Mouse (Mus musculus) layer of hippocampus, adult 9-10 months (tissue): ENCODE data around the gene Spsb1.

Source experiments
- DNase-seq: peaks from one replicate; pipeline ENCODE4 v3.0.0; 2022; ENCODE audit warnings: low spot score

The Spsb1 gene

DNA sequence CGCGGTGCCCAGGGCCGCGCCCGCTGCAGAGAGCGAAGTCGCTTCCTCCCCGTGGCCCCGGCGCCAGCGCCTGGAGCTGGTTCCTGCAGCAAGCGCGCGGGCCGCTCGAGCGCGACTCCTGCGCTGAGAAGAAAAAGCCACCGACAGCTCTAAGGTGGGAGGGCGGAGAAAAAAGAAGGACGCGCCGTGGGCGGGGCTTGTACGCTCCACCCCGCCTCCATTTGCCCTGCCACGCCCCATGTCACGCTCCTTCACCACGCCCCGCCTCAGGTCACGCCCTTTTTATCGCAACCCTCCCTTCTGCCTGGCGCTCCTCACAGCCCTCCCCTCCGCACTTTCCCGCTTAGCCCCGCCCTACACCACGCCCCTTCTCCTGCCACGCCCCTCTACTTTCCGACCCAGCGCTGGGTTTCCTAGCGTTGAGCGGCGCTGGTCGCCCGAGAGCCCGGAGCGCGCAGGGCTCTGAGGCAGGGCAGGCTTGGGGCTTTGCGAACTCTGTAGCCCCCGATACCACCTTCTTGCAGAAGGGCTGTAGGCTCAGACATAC is at the start of gene Spsb1:
TSS of gene Spsb1 (minus strand) at position 151 of the 547 bp plus-strand sequence.
- DNase-seq = peak; percentile 92

DNA sequence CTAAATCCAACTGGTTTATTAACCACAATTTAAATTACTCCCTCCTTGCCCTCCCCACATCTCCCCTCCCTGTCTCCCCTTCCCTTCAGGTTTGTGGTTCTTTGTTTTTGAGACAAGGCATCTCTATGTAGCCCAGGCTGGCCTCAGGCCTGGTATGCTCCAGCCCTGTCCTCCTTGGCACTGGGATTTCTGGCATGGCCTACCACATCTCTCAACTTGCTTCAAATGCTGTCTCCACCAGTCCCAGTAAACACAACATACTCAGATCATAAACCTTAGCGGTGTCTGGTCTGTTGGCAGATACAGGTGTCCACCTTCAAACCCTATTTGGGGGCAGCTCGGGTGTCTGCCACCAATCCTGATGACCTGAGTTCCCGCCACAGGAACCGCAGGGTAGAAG is 48.8 kb upstream of the Spsb1 start:
- no peak for DNase-seq

DNA sequence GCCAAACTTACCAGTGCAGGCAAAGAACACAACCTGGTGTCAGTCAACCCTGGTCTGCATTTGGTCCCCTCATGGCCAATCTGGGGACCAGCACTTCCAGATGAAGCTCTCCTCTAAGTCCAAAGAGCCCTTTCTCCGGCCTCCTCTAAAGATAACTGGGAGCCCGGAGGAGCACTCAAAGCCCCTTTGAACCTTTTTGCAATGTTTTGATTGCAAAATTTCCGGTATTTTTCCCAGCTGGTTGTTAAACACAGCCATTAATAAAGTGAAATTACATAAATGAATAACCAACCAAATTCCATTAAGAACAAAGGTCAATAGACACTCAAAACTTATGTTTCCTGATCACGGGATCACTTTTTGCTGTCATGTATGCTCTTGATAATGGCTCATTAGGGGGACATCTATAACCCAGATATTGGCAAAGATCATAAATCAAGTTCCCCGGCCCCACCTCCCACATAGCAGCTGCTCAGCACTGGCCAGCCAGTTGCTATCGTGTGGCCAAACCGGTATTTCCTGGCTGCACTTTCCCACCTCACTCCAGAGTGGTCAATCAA is 48.3 kb upstream of the Spsb1 start:
- no peak for DNase-seq

DNA sequence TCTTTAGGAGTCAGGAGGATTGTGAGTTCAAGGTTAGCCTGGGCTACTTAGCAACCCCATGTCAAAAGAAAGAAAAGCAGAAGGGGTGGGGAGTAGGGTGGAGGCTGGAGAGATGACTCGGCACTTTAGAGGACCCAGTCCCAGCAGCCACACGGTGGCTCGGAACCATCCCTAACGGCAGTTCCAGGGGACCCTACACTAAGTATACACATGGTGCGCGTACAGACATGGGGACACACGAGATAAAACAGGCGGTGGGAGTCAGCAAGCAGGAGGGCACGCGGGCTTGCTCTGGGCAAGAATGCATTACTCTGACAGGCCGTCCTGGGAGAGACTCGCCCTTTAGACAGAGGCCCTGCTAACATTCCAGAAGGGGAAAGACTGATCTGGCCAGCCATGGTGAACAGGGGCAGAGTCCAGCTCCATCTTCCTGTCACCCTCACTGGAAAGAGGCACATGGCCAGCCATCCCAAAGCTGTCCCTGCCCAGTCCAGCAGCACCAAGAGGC is 47.2 kb upstream of the Spsb1 start:
- DNase-seq = no peak

DNA sequence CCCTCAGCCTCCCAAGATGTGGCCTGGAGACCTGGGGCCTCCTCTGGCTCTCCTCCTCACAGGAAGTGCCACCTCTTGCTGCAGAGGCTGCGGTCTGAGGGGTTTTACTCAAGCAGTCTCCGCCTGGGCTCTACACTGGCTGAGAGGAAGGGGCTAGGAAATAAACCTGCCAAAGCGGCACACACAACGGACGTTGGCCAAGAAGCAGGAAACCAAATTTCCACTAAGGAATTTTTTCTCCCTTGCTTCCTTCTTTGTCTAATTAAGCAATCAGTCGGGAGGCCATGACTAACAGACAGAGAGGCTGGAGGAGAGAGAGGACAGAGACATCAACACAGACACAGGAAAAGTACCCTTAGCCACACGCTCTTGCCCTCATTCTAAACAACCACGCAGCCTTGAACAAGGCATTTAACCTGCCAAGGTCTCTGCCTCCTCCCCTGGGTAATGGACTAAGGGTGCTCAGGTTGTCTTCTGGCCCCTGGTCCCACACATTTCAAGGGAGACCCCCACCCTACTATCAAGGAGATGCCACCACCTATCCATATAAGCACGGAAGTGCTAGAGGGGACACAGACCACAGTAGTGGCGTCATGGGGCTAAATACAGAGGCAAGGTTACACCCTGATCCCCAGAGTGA is 46.5 kb upstream of the Spsb1 start:
- no peak for DNase-seq

DNA sequence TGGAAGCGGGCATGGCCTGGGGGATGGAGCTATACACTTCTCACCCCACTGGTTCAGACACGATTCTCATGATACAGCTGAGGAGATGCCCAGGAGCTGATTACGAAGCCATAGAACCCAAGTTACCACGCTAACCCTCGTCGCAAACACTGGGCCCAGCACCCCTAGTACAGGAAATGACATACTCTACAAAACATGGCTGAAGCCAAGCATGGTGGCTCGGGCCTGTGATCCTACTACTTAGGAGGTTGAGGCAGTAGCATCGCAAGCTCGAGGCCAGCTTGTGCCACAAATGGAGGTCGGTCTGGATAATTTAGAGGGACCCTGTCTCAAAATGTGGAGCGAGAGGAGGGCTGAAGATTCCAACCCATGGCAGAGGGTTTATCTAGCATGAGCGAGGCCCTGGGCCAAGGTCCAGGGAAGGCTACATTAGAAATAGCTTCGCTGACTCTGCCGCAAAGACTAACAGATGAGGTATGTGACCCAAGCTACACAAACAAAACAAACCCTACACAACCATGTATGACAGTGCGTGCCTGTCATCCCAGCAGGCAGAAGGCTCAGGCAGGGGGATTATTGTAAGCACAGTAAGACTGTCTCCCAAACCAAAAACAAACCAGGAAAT is 45.2 kb upstream of the Spsb1 start:
- no peak for DNase-seq

DNA sequence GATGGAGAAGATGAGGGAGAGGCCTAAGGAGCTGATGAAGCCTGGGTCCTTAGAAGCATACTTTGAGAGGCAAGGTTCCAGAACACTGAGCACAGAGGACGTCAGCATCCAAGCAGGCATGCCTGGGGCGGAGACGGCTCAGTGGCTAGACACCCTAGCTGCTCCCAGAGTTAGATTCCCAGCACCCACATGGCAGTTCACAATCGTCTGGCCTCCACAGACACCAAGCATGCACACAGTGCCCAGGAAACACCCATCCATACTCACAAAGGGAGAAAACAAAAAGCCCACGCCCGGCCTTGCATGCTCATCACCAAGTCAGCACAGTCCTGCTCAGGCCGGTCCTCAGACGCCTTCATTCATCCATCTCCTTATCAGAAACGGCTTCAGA is 44.7 kb upstream of the Spsb1 start:
- DNase-seq = no peak

DNA sequence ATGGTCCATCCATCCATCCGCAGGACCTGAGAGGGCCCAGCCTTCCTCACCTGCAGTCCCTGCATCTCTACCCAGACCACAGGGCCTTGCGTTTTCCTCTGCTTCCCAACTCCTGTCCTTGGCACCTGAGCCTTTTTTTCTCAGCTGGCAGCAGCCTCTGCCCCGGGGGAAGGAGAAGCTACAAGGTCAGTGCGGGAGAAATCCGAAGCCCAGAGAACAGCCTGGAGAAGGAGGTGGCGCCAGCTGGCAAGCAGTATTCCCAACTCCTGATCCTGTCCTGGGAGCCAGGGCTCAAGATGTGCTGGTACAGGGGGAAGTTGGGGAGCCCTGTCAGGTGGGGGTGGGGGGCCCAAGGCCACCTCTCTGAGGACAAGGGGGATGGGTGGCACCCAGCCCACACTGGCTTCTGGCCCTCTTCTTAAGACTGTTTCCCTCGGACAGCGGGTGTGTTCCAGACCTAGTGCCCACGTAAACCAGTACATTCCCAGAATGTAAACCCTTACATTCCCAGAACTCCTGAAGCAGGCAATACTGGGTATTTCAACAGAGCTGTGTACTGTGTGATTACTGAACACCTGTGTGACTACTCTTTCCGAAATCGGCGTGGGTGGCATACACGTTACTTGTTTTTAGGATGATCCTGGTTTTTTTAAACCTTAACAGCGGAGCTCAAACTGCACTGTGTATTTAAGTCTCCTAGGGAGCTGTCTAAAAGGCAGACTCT is 44.1 kb upstream of the Spsb1 start:
- DNase-seq = no peak

DNA sequence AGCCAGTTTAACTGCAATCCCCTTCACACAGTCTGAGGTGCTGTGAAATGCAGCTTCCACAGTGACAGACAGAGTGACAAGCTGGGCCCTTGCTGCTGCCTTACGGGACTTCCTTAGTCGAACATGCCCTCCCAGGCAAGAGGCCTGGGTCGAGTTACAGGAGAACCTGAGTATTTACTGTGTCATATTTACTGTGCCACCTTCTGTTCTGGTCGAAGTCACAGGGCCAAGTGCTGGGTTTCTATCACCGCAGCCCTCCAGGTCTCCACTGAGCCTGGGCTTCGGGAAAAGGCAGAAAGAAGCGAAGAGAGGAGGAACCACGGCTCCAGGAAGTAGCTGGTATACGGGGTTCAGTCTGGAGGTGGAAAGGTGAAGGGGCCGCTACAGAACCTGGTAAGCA is 43.2 kb upstream of the Spsb1 start:
- no peak for DNase-seq

DNA sequence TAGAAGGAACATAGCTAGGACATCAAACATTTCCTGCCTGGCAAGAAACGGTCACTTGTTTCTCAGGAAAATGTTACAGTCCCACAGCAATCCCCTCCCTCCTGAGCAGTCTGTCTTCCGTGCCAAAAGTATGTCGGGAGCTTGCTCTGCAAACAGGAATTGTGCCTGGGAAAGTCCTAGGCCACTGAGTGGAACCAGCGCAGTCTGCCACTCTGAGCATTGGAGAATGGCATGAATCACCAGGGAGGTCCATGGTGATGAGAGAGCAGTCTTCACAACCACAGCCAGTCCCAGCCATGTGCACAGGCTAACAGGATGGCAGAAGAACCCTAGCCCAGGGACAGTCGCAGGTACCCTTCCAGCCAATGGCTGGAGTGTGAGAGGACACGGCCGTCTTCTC is 41.6 kb upstream of the Spsb1 start:
- DNase-seq = no peak

DNA sequence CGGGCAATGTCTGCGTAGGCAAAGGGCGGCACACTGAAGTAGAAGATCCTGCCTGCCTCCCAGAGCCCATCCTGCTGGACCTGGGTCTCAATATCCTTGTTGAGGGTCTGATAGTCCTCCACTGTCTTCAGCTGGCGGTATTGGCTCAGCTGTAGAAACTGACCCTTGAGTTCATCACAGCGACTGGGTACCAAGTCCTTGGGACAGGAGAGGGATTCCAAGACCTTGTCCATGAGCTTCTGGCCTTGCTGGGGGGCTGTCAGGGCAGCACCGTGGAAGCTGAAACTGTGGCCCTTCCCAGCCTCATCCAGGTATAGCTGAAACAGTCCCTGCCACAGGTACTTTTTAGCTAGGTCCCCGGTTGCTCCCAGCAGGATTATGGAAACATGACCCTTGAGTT is 41.1 kb upstream of the Spsb1 start:
- DNase-seq = no peak

DNA sequence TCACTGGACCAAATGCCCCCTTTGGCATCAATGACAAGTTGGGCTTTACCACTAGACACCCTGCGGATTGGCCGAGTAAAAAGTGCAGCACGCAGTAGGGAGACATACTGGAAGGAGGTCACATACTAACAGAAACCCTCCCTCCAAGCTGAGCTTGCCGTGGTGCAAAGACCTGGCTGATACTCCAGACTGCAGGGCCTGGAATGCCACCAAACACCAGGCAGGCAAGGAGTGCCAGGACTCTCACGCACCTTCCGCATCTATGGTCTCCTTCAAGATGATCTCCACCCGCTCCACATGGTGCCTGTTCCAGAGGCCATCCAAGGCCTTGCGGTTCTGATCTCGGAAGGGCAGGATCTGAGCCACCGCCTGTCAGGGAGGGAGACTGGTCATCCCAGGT is 39.4 kb upstream of the Spsb1 start:
- no peak for DNase-seq

DNA sequence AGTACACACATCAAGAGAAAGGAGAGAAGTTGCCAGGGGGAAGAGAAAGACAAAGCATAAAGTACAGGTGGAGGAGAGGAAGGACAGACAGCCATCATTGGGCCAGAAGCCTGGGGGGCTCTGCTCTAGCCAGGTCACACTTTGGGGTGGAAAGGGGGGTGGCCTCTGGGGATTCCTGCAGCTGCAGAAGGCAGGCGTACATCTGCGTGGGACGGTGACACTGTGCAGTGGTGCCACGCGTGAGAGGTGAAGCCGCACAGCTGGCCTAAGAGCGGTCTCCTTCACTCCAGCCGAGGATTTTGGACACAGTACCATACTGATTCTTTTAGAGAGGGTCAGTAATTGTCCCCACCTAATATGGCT is 37.8 kb upstream of the Spsb1 start:
- no peak for DNase-seq

DNA sequence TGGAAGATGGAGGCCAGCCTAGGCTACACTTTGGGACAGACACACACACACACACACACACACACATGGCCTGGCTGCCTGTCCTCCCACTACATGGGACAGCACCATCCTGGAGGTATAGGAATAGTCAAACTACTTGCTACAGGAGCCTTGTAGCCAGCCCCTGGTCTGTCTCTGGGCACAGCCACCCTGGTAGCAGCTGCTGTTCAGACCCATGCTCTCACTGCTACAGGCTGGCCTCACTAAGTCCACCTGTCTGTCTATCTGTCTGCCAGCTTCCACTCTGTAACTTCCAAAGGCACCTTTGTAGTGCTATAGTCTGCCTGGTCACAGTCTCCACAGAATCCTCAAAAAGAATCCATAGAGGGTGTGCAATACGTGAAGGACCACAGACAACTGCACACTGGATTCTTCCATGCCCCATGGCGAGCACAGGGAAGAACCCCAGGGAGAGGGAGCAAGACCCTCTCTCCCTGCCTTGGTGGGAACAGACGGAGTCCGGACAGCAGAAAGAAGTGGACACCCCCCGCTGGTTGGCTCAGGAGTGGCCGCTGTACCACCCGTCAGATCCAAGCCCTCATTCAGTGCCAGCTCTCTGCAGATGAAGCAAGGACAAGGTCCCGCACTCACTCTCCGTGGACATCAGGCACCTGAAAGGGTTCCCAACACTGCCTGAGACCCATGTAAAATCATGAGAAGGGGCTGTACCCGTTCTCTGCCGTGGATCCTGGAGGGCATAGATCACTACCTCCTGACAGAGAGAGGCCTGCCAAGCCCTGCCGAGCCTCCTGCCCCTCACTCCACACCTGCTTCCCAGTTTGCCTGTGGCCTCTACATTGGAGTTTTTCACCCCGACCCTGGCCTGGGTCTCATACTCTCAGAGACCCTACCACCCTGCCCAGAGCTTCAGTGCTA is 37.2 kb upstream of the Spsb1 start:
- DNase-seq = no peak

DNA sequence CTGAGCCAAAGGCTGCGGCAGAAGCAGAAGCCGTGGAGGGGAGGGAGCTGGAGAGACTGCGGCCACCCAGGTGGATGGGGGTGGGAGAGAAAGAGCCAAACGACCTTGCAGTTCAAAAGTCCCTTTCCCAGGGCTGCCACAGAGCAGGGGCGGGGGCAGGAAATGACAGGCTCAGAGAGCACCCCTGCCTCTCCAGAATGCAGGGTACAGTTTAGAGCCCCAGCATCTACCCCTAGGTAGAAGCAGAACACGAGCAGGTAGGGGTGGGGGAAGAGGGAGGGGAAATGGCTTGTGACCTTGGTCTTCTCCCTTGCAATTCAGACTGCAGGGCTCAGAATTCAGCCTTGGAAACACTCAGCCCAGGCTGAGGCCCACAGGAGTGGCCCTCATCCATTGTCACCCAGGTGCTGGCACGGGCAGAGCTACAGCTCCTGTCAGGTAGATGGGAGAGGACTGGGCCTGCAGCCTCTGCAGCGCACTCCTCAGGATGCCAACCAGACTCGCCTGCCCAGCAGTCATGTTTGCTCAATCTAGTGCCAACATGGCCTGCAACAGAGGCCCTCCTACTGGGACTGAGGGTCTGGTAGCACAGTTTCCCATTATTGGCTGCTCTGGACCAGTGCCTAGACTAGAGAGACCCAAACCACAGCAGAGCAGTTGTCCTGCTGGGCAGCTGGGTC is 36.3 kb upstream of the Spsb1 start:
- DNase-seq = no peak

DNA sequence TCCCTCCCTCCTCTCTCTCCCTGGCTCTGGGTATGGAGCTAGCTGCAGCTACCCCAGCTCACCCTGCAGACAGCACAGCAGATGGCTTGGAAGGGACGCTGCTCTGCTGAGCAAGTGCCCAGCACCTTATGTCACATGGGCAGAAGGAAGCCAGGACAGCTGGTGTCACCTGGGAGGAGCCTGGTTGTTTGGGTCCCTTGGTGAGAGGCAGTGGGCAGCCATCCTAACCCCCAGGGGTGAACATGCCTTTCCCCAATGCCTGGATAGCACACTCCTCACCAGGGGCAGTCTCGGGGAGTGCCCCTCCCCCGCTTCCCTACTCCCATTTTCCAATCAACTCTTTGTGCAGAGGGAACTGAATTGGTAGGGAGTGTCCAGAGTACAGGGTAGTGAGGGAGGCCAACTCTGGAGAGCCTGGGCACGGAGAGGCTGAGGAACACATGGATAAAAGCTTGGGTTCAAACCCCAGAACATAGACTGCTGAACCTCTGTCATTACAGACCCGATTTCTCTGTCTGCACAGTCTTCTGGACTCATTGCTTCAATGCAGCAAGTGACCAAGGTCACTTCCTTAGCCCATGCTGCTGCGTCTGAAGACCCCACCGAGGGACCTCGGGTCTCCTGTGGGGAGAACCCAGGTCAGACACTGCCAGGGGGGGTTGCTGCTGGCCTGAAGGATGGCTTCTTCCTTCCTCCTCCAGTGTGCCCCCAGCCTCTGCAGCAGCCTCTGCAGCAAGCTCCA is 35.5 kb upstream of the Spsb1 start:
- DNase-seq = no peak

DNA sequence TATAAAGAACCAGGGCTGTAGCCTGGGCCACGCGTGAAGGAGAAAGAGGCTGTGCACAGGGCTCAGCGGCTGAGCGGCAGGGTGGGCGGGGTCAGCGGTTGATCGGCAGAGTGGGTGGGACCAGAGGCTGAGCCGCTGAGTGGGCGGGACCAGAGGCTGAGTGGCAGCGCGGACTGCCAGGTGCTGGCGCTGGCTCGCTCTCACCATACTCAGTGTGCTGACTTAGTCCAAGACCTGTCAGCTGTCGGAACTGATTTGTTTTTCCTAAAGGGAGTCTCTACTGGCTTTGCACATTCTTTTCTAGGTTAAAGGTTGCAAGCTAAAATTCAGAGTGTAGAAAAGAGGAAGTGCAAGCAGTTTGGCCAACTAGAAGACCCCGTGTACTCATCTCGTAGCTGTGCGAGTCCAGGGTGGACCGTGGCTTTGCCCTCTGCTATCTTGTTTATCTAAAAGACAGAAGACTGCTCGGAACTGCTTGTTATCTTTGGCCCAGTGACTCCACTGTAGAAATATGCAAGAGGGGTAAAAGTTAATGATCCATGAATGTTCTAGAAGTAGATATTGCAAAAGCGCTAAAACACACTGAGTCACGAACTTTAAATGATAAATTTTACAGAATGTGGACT is 34.2 kb upstream of the Spsb1 start:
- no peak for DNase-seq

DNA sequence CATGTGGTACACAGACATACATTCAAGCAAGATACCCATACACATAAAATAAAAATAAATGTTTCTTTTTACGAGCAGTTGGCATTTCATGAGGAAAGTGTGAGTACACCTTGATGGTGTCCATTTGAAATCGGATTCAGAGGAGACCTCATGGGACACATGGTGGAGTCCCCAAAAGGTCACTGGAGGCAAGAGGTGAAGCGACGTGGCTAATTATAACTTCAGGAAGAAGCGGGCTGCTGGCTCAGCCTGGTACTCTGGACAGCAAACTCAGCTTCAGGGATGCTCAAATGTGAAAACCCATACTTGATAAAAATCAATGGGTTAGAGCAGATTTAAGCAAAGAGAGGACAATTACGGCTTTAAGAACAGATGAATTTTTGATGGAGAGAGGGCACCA is 33.5 kb upstream of the Spsb1 start:
- DNase-seq = no peak

DNA sequence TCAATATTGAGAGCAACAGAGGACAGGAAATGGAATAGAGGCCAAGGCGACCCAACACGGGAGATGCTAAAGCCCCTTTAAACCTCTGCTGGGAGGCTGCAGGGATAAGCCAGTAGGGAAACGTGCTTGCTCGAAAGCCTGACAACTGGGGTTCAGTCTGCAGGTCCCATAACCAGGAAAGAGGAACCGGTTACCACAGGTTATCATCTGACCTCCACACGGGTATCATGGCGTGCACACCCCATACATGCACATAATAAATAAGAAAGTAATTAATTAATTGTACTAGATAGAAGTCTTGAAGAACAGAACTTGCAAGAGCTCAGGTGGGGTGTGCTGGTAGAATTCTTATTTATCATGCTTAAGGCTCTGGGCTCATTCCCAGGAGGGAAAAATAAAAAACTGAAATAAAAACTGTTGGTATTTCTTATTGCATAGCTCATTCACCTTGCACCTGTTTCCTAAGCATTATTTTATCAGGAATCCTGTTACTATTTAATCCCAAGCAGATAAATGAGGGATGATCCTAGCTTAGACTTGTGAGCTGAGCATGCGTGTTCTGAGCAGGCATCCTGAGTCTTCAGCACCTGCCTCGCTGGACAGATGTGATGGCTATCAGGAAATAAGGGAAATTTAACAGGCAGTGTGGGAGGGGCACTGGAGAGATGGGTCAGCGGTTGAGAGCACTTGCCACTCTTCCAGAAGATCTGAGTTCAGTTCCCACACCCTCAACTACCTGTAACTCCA is 32.0 kb upstream of the Spsb1 start:
- DNase-seq = no peak
